Mouse (Mus musculus) embryonic fibroblast, embryonic 13.5 days (primary cell): ENCODE measurements at regions not wholly inside any gene's neighbourhood (a gene's known extent, or its start where the extent isn't known, plus 50 kb on each side); places are given as distances from the start of the nearest gene placed in this dataset.

Experiments used
- H3K27ac ChIP-seq: 2 replicates; pipeline ENCODE4 v1.5.1; 2012; ENCODE audit warnings: low read length, control low read depth, inconsistent platforms; ENCODE audit not compliant: insufficient read depth
- H3K4me1 ChIP-seq: 2 replicates; pipeline ENCODE4 v1.6.1; 2011; ENCODE audit warnings: low read length; ENCODE audit not compliant: control insufficient read depth, insufficient read depth
- H3K4me3 ChIP-seq: 2 replicates; pipeline ENCODE4 v1.5.1; 2011; ENCODE audit warnings: mild to moderate bottlenecking, control low read depth, low read length; ENCODE audit not compliant: insufficient read depth
- CTCF ChIP-seq: IDR thresholded peaks from 2 replicates; pipeline ENCODE4 v1.5.1; 2011; ENCODE audit warnings: mild to moderate bottlenecking, control low read depth, low read length, moderate library complexity, borderline replicate concordance; ENCODE audit not compliant: insufficient read depth
- POLR2A ChIP-seq: IDR thresholded peaks from 2 replicates; pipeline ENCODE4 v1.6.1; 2011; ENCODE audit warnings: low read depth, mild to moderate bottlenecking, control low read depth, low read length, moderate library complexity

DNA sequence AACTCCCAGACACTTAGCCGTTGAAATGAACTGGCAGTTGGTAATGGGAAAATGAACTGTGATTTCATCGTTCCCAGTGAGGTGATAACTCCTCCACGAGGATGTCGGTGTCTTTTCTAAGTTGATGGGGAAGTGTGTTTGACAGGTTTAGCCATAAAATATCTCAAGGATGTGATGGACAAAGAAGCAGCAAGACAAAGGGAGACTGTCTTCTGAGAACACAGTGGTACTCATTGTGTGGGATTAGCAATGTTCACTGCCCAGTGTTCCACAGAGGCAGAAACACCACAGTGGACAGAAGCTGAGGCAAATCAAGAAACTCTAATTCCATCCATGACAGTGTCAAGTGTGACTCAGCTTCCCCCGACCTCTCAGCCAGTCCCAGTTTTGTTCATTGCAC, 287.9 kb downstream of the Nsun3 start:
- TF ChIP-seq CTCF (no peak), POLR2A (no peak)
- H3K4me3 ChIP-seq: no peak overlapping the region
- H3K27ac ChIP-seq: no peak overlapping the region
- H3K4me1 ChIP-seq: no peaks in the 10 kb centered on the region

DNA sequence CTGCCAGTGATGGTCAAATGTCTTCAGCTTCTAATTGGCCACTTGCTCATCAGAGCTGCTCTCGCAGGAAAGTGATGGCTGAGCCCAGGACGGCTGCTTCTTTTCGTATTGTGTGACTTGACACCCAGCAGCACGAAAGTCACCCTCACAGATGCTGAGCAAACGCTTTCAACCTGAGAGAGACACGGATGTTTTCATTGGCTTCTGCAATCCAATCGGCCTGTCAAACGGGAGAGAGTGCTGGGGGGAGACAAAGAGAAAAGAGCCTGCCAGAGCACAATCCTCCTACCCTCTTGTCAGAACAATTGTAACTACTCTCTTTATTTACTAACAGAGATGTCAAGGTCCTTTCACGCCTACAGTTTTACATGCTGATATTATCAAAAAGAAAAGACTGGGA, 289.9 kb downstream of the Nsun3 start:
- H3K4me1 ChIP-seq: no peaks in the 10 kb centered on the region
- TF ChIP-seq CTCF: no peak
- TF ChIP-seq POLR2A: no peak
- H3K4me3 ChIP-seq: no peak overlapping the region
- H3K27ac ChIP-seq: no peak overlapping the region

DNA sequence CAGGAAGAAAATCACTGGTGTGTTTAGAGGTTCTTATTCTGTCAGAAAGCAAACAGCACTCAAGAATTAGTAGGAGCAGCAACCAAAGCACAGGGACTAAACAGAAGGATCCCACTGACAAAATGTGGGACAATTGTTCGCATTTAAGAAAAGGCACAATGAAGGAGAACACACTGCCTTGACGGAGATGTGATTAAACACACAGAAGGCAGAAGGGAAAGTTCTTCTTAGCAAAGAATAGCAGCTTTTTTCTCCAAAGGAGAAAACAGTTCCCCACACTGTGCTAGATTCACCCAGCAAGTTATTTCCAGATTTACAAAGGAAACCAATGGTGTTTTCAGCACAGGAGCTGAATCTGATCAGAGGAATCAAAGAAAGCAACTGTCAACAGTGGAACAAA, 316.5 kb downstream of the Nsun3 start:
- TF ChIP-seq CTCF (no peak), POLR2A (no peak)
- H3K4me1 ChIP-seq: no peaks in the 10 kb centered on the region
- no peak overlapping the region for H3K27ac ChIP-seq
- no peak overlapping the region for H3K4me3 ChIP-seq

DNA sequence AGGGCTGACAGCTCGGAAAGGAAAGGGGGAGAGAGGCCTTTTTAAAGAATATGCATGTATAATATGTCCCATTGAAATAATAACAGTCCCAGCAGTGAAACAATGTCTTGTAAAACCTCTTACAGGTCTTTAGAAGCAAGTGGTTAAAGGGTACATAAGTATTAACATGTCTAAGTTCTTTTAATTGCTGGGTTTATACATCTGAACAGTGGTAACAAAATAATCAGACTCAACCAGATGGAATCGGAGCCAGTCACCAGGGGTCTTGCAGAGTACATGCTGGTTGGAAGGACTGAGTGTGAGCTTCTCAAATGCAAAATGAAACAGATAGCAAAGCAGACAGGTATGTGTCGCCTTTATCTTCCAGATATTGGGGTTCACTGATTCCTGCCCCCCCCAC, 317.3 kb downstream of the Nsun3 start:
- Histone ChIP-seq H3K4me1 (no peaks in the 10 kb centered on the region), H3K27ac (no peak overlapping the region)

DNA sequence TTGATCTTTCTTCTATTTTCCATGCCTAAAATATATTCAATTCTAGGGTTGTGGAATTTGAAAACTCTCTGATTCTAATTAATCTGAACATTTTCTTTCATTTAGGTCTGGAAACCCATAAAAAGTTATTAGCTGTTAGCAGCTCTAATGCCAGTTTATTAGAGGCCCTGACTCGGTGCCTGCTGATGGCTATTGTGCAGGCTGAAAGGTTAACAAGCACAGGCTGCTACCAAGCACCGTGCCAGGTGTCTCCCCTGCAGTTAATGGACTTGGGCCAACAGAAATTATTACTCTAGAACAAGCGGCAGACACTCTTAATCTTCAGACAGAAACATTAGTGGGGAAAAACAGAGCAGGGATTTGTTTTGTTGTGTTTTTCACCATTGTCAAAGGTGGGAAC, 317.8 kb downstream of the Nsun3 start:
- Histone ChIP-seq H3K4me3 (no peak overlapping the region), H3K27ac (no peak overlapping the region), H3K4me1 (no peaks in the 10 kb centered on the region)
- TF ChIP-seq POLR2A (no peak), CTCF (no peak)

More for the DNA sequence above, 317.3 kb downstream of the Nsun3 start:
- TF ChIP-seq CTCF (no peak), POLR2A (no peak)
- H3K4me3 ChIP-seq: no peak overlapping the region

DNA sequence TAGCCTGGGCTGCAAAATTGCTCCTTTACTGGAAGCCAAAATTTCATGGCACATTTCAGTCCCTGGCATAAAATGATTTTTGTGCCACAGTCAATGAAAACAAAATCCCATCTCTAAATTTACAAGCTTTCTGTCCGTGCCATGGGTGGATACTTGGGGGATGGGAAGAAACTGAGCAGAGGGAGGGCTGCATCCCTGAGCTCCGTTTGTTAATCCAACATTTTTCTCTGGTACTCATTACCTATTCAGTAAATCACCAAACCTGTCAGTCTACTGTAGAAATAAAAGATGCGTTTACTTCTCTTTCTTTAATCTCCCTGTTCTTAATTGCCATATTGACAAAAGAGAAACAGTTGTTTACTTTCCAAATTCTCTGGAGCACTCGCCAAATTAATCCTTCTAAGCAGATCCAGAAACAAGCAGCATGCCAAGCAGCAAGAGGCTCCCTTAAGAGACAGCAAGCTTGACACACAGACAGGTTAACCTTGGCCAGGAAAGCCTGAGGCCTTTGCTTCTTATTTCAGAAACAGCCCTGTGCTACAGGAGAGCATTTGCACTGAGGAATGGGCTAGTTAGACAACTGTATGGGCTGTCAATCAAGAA, 326.6 kb downstream of the Nsun3 start:
- Histone ChIP-seq H3K4me1 (no peaks in the 10 kb centered on the region), H3K27ac (no peak overlapping the region), H3K4me3 (no peak overlapping the region)
- TF ChIP-seq POLR2A: no peak

DNA sequence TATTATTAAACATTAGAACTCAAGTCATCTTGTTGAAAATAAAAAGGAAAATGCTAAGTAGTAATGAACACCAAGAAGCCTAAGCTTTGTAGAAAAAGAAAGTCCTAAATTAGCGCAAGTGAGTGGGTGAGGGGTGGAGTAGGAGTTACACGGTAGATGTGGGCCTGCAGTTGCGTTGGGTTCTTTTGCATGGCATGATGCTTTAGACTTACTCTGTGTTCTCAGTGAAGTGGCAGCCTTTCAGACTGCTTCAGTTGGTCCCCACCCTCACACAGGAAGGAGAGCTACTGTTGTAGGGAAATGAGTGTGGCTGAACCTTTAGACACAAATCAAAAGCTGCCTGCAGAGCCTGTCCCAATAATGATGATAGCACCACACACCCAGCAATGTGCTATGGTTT, 336.9 kb downstream of the Nsun3 start:
- no peak overlapping the region for H3K4me3 ChIP-seq
- no peaks in the 10 kb centered on the region for H3K4me1 ChIP-seq
- no peak overlapping the region for H3K27ac ChIP-seq
- TF ChIP-seq POLR2A (no peak), CTCF (no peak)

DNA sequence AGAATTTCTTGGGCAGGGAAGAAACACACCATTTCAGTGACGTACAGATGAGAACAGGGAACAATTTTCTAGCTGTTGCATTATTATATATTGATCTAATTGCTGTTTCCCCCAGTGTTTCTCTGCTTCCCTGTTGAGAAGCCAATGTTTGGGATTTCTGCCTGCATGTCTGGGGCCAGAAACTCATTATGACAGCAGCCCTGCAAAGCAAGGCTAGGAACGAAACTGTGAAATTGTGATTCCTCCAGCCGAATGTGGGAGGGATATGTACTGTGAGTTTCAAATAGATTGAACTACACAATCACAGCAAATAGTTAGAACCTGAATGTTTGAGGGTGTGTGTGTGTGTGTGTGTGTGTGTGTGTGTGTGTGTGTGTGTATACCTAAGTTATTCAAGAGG, 339.2 kb downstream of the Nsun3 start:
- no peak for TF ChIP-seq POLR2A
- no peak for TF ChIP-seq CTCF
- H3K4me1 ChIP-seq: no peaks in the 10 kb centered on the region
- H3K27ac ChIP-seq: no peak overlapping the region
- H3K4me3 ChIP-seq: no peak overlapping the region

DNA sequence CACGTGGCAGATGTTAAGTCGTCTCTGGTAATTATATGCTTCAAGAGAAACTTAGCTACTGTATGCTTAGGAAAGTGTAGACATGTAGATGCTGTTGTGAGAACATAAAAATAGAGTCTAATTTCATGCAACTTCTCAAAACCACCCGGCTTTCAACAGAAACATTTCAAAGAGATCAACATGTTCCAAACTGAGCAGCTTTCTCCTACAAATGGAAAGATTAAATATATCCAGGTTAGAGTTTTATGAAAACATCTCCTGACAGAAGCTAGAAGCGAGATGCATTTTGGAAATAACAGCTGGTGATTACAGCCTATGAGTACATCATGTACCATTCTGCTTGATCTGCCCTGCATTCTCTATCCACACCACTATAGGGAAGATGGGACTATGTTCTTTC, 345.4 kb downstream of the Nsun3 start:
- Histone ChIP-seq H3K4me3 (no peak overlapping the region), H3K4me1 (no peaks in the 10 kb centered on the region), H3K27ac (no peak overlapping the region)
- TF ChIP-seq CTCF: no peak
- TF ChIP-seq POLR2A: no peak

DNA sequence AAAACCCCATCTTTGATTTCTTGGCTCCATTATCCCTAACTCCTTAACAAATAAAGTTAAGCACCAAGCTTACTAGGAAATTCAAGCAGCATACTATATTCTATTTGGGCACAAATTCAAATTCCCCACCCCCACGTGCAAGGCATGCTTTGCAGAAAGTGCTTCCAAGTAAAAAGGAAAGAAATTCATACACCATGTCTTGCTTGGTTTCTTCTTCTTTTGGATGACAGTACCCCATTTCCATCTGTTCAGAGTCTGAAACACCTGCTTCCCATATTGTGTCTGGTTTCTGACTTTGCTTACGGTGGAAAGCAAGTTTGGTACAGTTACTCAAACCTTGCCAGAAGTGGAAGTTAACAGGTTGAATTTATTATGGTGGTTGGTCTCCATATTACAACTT, 353.5 kb downstream of the Nsun3 start:
- H3K4me3 ChIP-seq: no peak overlapping the region
- TF ChIP-seq POLR2A (no peak), CTCF (no peak)
- H3K27ac ChIP-seq: no peak overlapping the region
- H3K4me1 ChIP-seq: no peaks in the 10 kb centered on the region

DNA sequence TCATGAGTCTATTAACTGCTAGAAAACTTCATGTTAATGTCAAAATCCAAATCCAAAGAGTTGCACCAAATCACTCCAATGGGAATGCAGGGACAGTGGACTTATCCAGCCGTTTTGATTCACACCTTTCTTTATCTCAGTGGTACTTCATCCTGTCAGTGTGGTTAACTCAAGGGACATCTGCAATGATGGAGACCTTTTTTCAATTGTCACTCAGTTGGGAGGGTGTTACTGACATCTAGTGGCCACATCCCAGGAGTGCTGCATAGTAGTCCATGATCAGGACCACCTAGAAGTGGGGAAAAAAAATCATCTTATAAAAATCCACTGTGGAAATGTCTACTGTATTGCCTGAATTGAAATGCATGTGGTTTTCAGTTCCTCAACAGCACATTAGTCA, 372.1 kb downstream of the Nsun3 start:
- Histone ChIP-seq H3K4me3 (no peak overlapping the region), H3K4me1 (no peaks in the 10 kb centered on the region), H3K27ac (no peak overlapping the region)
- TF ChIP-seq CTCF (no peak), POLR2A (no peak)
